Mouse (Mus musculus): ENCODE results near the gene Exoc3l.

- TF ChIP-seq EP300 (IDR thresholded peaks at IDR 0.05; ENCODE audit: insufficient read depth, low read depth, low read length) = 0 out of 2 replicates have a peak, but pooled peaks have one; percentile 54
- peak; percentile 60 for TF ChIP-seq POLR2A (IDR thresholded peaks at IDR 0.05; ENCODE audit: insufficient read depth, low read depth, low read length)
- TF ChIP-seq CTCF (IDR thresholded peaks at IDR 0.05) = no peak
Observed at GRCm38 (mm10) chr8:105297511-105298192, 1.8 kb upstream of the Exoc3l start, which contains the start of gene E2f4.
